Mouse (Mus musculus) MEL (cell line): ENCODE measurements around the gene BC016579. TPM values are rescaled to one million over a fixed set of nuclear protein-coding genes. Genes with fewer than 3 reads are reported as not detected.

ENCODE experiments used
- DNase-seq: peaks from one replicate; pipeline ENCODE4 v3.0.0; 2011; ENCODE audit warnings: low read depth, low spot score
- H3K27ac ChIP-seq: 2 replicates; pipeline ENCODE4 v1.5.1; 2012; ENCODE audit warnings: low read depth, mild to moderate bottlenecking, control low read depth, low read length, moderate library complexity; ENCODE audit not compliant: control insufficient read depth
- H3K27me3 ChIP-seq, 2 experiments: fragments of 150-350 bp in 1 of 2; sonication (generic) in 1 of 2; 2 replicates each; pipeline ENCODE4 v1.6.1; 2012; ENCODE audit warnings: low read length in 2 of 2, mild to moderate bottlenecking in 2 of 2, improper control_type of control experiment in 1 of 2, moderate library complexity in 1 of 2; ENCODE audit not compliant: insufficient read depth in 2 of 2, control insufficient read depth in 1 of 2
- H3K36me3 ChIP-seq, 2 experiments: 2 replicates each; pipeline ENCODE4 v1.6.1; 2012 to 2014; ENCODE audit warnings: low read length in 2 of 2, improper control_type of control experiment in 1 of 2, inconsistent platforms in 1 of 2, mild to moderate bottlenecking in 1 of 2; ENCODE audit not compliant: insufficient read depth in 2 of 2, control insufficient read depth in 1 of 2
- H3K4me1 ChIP-seq, 2 experiments: fragments of 150-350 bp in 1 of 2; sonication (generic) in 1 of 2; 2 replicates each; pipeline ENCODE4 v1.6.1; 2012; ENCODE audit warnings: low read length in 2 of 2, improper control_type of control experiment in 1 of 2, mild to moderate bottlenecking in 1 of 2; ENCODE audit not compliant: insufficient read depth in 2 of 2, control insufficient read depth in 1 of 2
- H3K4me3 ChIP-seq, 2 experiments: fragments of 150-350 bp in 1 of 2; sonication (generic) in 1 of 2; 2 replicates each; pipeline ENCODE4 v1.5.1; 2012; ENCODE audit warnings: low read depth in 2 of 2, low read length in 2 of 2, mild to moderate bottlenecking in 2 of 2, moderate library complexity in 2 of 2, control low read depth in 1 of 2, improper control_type of control experiment in 1 of 2; ENCODE audit not compliant: control insufficient read depth in 1 of 2, insufficient read depth in 1 of 2
- H3K79me2 ChIP-seq: 2 replicates; pipeline ENCODE4 v1.6.1; 2012; ENCODE audit warnings: mild to moderate bottlenecking, low read length, moderate library complexity; ENCODE audit not compliant: control insufficient read depth, poor library complexity, insufficient read depth
- H3K9ac ChIP-seq: 2 replicates; pipeline ENCODE4 v1.6.1; 2012; ENCODE audit warnings: low read depth, mild to moderate bottlenecking, control low read depth, low read length, moderate library complexity; ENCODE audit not compliant: control insufficient read depth, poor library complexity, severe bottlenecking
- H3K9me3 ChIP-seq: fragments of 150-350 bp; sonication (generic); replicated peaks from 2 replicates; pipeline ENCODE4 v1.6.1; 2012; ENCODE audit warnings: mild to moderate bottlenecking, low read length, improper control_type of control experiment, moderate library complexity; ENCODE audit not compliant: insufficient read depth
- CHD2 ChIP-seq: IDR thresholded peaks from 2 replicates; pipeline ENCODE4 v1.6.1; 2011; ENCODE audit warnings: low read length, improper control_type of control experiment
- CTCF ChIP-seq, 3 experiments: IDR thresholded peaks in 2 of 3; conservative IDR thresholded peaks in 1 of 3; 2 replicates each; pipeline ENCODE4 v1.5.1; 2011 to 2012; ENCODE audit warnings: low read length in 3 of 3, low read depth in 2 of 3, mild to moderate bottlenecking in 2 of 3, improper control_type of control experiment in 1 of 3, inconsistent platforms in 1 of 3, mixed read lengths in 1 of 3, moderate library complexity in 1 of 3; ENCODE audit not compliant: control insufficient read depth in 1 of 3, insufficient read depth in 1 of 3, poor library complexity in 1 of 3, severe bottlenecking in 1 of 3
- MAFK ChIP-seq: IDR thresholded peaks from 2 replicates; pipeline ENCODE4 v1.6.1; 2011; ENCODE audit warnings: low read depth, mild to moderate bottlenecking, low read length, improper control_type of control experiment, borderline replicate concordance
- MEF2A ChIP-seq: IDR thresholded peaks from 2 replicates; pipeline ENCODE4 v1.6.1; 2014; ENCODE audit warnings: low read depth, mild to moderate bottlenecking, inconsistent platforms, low read length, improper control_type of control experiment; ENCODE audit not compliant: poor library complexity, insufficient replicate concordance, severe bottlenecking; ENCODE audit errors: extremely low read depth
- NRF1 ChIP-seq: IDR thresholded peaks from 2 replicates; pipeline ENCODE4 v1.6.1; 2014; ENCODE audit warnings: low read depth, mild to moderate bottlenecking, inconsistent platforms, low read length, improper control_type of control experiment, moderate library complexity; ENCODE audit not compliant: poor library complexity, insufficient read depth, severe bottlenecking
- POLR2A ChIP-seq, 2 experiments: IDR thresholded peaks; 2 replicates each; pipeline ENCODE4 v1.6.1; 2011 to 2012; ENCODE audit warnings: low read length in 2 of 2, mild to moderate bottlenecking in 2 of 2, control low read depth in 1 of 2, improper control_type of control experiment in 1 of 2, low read depth in 1 of 2, moderate library complexity in 1 of 2; ENCODE audit not compliant: control insufficient read depth in 1 of 2, insufficient read depth in 1 of 2, poor library complexity in 1 of 2
- POLR2AphosphoS2 ChIP-seq: IDR thresholded peaks from 2 replicates; pipeline ENCODE4 v1.6.1; 2011; ENCODE audit warnings: low read length, improper control_type of control experiment
- RAD21 ChIP-seq: IDR thresholded peaks from 2 replicates; pipeline ENCODE4 v1.6.1; 2011; ENCODE audit warnings: mild to moderate bottlenecking, low read depth, low read length, improper control_type of control experiment
- SIN3A ChIP-seq: IDR thresholded peaks from 2 replicates; pipeline ENCODE4 v1.6.1; 2012; ENCODE audit warnings: low read length, improper control_type of control experiment, inconsistent platforms
- SMC3 ChIP-seq: IDR thresholded peaks from 2 replicates; pipeline ENCODE4 v1.6.1; 2011; ENCODE audit warnings: low read depth, low read length, improper control_type of control experiment
- TCF12 ChIP-seq: IDR thresholded peaks from 2 replicates; pipeline ENCODE4 v1.6.1; 2014; ENCODE audit warnings: low read depth, mild to moderate bottlenecking, inconsistent platforms, low read length, improper control_type of control experiment, moderate library complexity
- UBTF ChIP-seq: IDR thresholded peaks from 2 replicates; pipeline ENCODE4 v1.6.1; 2012; ENCODE audit warnings: low read depth, mild to moderate bottlenecking, inconsistent platforms, low read length, improper control_type of control experiment, moderate library complexity, borderline replicate concordance; ENCODE audit not compliant: insufficient read depth
- USF1 ChIP-seq: IDR thresholded peaks from 2 replicates; pipeline ENCODE4 v1.6.1; 2014; ENCODE audit warnings: low read depth, mild to moderate bottlenecking, inconsistent platforms, low read length, improper control_type of control experiment, moderate library complexity
- USF2 ChIP-seq, 2 experiments: IDR thresholded peaks; 2 replicates each; pipeline ENCODE4 v1.6.1; 2011 to 2012; ENCODE audit warnings: improper control_type of control experiment in 2 of 2, low read length in 2 of 2, borderline replicate concordance in 1 of 2, inconsistent platforms in 1 of 2, low read depth in 1 of 2, mild to moderate bottlenecking in 1 of 2; ENCODE audit not compliant: insufficient read depth in 1 of 2
- ZNF384 ChIP-seq: IDR thresholded peaks from 2 replicates; pipeline ENCODE4 v1.6.1; 2012; ENCODE audit warnings: low read depth, mild to moderate bottlenecking, inconsistent platforms, low read length, improper control_type of control experiment
- polyA plus RNA-seq, 2 experiments: library from polyadenylated mRNA; stranded (reverse) in 1 of 2; unstranded in 1 of 2; fragments of >175 nt in 1 of 2; fragments of >200 nt in 1 of 2; gene quantifications; 2 replicates each; pipeline versions ENCODE4 v1.2.1 to v1.2.4; 2012; ENCODE audit warnings: low replicate concordance in 2 of 2, low read depth in 1 of 2; ENCODE audit not compliant: insufficient read length in 2 of 2, insufficient read depth in 1 of 2, missing spikeins in 1 of 2
- total RNA-seq: library from RNA; depleted of rRNA; stranded (reverse); fragments of 300-350 nt; gene quantifications from 2 replicates; pipeline ENCODE4 v1.2.3, GENCODE M21; 2012; rRNA removed

BC016579 gene
- total and polyA plus RNA-seq, 3 experiments: not detected

- Histone ChIP-seq H3K27me3 (peaks cover 0 to 3% of the 10 kb centered on the region in 2 experiments; a peak in 3 of 4 replicates), H3K27ac (no peak overlapping the region), H3K9me3 (no peaks in the 10 kb centered on the region), H3K4me3 (no peak overlapping the region), H3K36me3 (no peaks in the 10 kb centered on the region), H3K79me2 (no peaks in the 10 kb centered on the region), H3K9ac (no peak overlapping the region), H3K4me1 (no peaks in the 10 kb centered on the region)
- TF ChIP-seq ZNF384 (0 out of 2 replicates have a peak, but pooled peaks have one; percentile 15), POLR2AphosphoS2 (no peak), USF2 (IDR thresholded peaks at IDR 0.05; ENCODE audit: borderline replicate concordance in 1 of 2, insufficient read depth in 1 of 2, low read depth in 1 of 2, low read length in 2 of 2) (no peak), NRF1 (no peak), CHD2 (no peak), POLR2A (IDR thresholded peaks at IDR 0.05; ENCODE audit: control insufficient read depth in 1 of 2, insufficient read depth in 1 of 2, low read depth in 1 of 2, low read length in 2 of 2, poor library complexity in 1 of 2) (no peak), USF1 (no peak), MAFK (no peak), SMC3 (peak; percentile 27; the same call in 1 of the 2 replicates), UBTF (no peak), SIN3A (no peak), TCF12 (no peak), RAD21 (peak; percentile 14), CTCF (IDR thresholded peaks at IDR 0.05 in 2 of 3, conservative IDR thresholded peaks at IDR 0.05 in 1 of 3; ENCODE audit: control insufficient read depth in 1 of 3, insufficient read depth in 1 of 3, low read depth in 2 of 3, low read length in 3 of 3, poor library complexity in 1 of 3, severe bottlenecking in 1 of 3) (peak in 1 of 3 experiments; percentile 24; a peak in 2 of 6 replicates), MEF2A (no peak)
- no peak for DNase-seq
Observed at GRCm38 (mm10) chr16:45579883-45580282, 74.0 kb downstream of the BC016579 start.

Other genes with a start within 250 kb of the BC016579 start
- not detected in 2 replicates for gene Cd200, start 245.0 kb downstream of the BC016579 start, total RNA-seq
- gene Cd200, start 245.0 kb downstream of the BC016579 start, polyA plus RNA-seq: not detected
- not detected in 2 replicates for gene Gm609, start 161.1 kb downstream of the BC016579 start, total RNA-seq
- under 1 TPM in 1 of 2 experiments, not detected in 1; 0.03 TPM for gene Gm609, start 161.1 kb downstream of the BC016579 start, polyA plus RNA-seq
- gene Gm17783, start 122.0 kb downstream of the BC016579 start, total RNA-seq: not detected in 2 replicates
- not detected for gene Gm17783, start 122.0 kb downstream of the BC016579 start, polyA plus RNA-seq
- not detected in 2 replicates for gene Slc9c1, start 118.8 kb downstream of the BC016579 start, total RNA-seq
- not detected for gene Slc9c1, start 118.8 kb downstream of the BC016579 start, polyA plus RNA-seq
- gene Gcsam, start 43.7 kb downstream of the BC016579 start, total RNA-seq: not detected in 2 replicates
- not detected for gene Gcsam, start 43.7 kb downstream of the BC016579 start, polyA plus RNA-seq
- 0.04 TPM in 1 of 2 replicates, not detected in the other for gene Tmprss7, start 39.6 kb upstream of the BC016579 start, total RNA-seq
- gene Tmprss7, start 39.6 kb upstream of the BC016579 start, polyA plus RNA-seq: under 1 TPM in 1 of 2 experiments, not detected in 1; 0.04 TPM
- gene Tagln3, start 70.5 kb upstream of the BC016579 start, total RNA-seq: not detected in 2 replicates
- gene Tagln3, start 70.5 kb upstream of the BC016579 start, polyA plus RNA-seq: not detected
- gene Abhd10, start 88.9 kb upstream of the BC016579 start, total RNA-seq: 8.3 and 9.5 TPM in 2 replicates
- gene Abhd10, start 88.9 kb upstream of the BC016579 start, polyA plus RNA-seq: 10 to 100 TPM in 1 of 2 experiments, not detected in 1; 11.1 TPM